Mouse (Mus musculus): ENCODE measurements around the gene Zcchc14. TPM values are rescaled to one million over a fixed set of nuclear protein-coding genes. Genes with fewer than 3 reads are reported as not detected.
"Not testable (repeated sequence)": the region's sequence is repeated elsewhere in the genome, so short reads cannot be mapped to it uniquely, and the experiment has no call there.

Zcchc14 gene
- total RNA-seq, 2 experiments from 2014 or later, result 38.0 to 47.6 TPM

DNA sequence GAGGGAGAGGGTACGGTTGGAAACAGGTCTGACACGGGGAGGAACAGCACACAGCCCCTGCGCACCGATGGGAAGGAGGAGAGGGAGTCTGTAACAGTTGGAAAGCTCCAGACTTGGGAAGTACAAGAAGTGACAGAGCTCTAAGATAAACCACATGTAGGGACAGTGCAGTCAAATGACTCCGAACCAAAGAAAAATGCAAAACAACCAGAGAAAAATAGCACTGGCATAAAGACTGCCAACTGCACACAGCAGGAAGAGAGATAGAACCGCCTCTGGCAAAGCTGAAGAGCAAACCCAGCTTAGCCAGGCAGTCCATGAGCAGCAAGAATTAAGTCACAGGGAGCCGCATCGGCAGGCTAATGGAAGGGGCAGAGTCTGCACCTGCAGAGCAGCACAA, 29.7 kb downstream of the Zcchc14 start:
- DNase-seq, result no peak

DNA sequence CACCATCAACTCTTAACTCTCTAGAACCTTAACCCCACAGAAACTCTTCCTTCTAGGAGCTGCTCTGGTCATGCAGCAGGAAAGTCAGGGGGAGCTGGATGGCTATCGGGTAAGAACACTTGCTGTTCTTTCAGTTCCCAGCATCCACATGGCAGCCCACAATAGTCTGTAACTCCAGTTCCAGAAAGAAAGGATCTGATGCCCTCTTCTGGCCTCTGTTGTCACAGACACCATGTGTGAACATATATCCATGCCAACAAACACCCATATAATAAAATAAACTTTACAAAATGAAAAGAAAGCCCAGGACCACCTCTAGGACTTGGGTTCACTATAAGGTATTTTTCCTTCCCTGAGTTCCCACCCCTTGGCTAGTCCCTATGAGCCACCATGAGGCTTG, 30.8 kb downstream of the Zcchc14 start:
- DNase-seq, result no peak

DNA sequence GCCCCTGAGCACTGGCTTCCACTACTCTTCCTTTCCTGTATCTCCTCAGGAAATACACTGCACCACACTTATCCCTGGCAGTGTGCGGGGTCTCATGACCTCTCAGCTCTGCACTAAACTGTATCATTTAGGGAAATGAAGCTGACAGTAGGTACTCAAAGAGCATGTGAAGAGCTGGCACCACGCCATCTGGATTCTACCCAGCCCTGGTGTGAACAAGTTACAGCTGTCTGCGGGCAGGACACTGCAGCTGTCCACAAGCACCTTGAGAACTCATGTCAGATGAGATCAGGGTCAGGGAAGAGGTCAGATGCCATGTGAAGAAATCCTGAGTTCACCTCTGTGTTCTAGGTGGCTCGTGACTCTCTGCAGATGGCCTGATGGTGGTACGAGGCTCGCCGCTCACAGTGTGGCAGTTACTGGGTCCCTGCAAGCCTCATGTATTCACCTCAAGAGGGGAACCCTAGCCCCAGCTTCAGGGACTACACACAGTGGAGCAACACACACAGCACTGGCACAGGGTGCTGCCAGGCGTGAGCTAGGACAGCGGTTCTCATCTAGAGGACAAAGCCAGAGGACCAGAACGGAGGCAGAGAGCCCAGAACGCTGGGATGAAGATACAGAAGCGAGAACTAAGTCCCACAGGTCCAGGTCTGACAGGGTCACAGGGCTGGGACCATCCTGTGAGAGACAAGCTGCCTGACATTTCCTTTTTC, 31.7 kb downstream of the Zcchc14 start:
- DNase-seq, result peak; percentile 65

DNA sequence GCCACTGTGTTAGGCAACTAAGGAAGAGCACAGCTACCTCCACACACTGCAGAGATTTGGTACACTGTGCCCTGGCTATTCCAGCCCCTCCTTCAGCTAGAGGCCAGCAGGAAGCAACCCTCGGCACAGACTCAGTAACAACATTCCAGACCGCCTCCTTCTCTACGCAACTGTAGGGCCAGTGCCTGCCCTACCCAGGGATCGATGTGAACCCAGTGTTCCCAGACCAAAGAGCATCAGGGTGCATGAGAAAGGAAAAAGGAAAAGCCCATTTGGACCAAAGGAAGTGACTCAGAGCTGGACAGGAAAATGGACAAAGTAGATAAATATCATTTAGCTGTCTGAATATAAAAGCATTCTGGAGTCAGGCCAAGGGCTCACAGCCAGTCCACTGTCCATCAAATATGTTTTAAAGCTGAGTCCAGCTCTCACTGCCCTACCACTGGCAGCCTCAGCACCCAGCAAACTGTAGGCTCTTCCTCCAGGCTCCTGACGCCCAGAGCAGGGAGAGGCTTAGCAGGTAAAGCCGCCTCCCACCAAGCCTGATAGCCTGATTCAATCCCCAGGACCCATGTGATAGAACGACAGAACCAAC, 33.2 kb downstream of the Zcchc14 start:
- peak; percentile 70 for DNase-seq

DNA sequence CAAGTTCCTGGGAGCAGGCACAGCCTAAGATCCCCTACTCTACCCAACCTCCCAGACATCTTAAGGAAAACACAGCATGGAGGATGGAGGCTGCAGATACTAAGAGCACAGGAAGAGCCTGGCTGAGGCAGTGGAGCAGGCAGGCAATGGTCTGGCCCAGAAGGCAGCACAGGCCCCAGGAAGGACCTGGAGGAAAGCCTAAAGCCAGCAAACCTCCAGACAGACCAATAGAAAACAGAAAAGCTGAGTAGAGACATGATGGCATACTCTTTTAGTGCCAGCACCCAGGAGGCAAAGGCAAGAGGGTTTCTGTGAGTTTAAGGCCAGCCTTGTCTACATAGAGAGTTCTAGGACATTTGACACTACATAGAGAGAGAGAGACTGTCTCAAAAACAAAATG, 39.3 kb downstream of the Zcchc14 start:
- no peak for DNase-seq

DNA sequence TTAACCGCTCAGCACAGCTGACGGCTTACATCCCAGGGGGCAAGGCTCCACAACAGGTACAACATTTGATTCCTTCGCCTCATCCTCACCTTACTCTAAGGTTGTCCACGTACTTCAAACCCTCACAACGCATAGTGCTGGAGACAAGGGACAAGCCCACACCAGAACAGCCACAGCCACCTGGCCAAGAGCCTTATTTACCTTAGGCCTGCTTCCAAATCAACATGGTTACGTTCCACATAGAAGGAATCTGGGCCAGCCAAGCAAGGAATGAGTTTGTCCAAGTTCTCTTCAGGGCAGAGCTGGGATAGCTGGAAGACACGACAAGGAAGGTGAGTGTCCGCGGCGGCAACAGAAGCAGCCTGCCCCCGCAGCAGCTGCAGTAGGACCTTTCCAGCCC, 42.8 kb downstream of the Zcchc14 start:
- no peak for DNase-seq

DNA sequence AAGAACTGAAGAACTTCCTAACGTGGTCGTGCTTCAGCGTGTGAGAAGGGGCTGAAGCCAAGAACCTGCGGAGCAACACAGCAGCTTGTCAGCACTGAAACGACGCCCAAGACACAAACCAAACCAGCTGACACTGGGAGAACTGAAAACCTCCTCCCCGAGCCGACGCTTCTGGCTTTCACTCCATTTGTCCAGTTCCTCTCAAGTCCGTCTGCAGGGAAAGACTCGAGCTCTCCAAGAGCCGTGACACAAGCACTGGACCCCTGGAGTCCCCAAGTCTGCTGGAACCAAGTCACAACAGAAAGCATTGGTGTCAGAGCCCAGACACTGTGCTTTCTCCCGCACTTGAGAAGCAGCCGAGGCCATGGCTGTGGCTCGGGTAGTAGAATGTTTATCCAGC, 43.5 kb downstream of the Zcchc14 start:
- DNase-seq, result no peak

DNA sequence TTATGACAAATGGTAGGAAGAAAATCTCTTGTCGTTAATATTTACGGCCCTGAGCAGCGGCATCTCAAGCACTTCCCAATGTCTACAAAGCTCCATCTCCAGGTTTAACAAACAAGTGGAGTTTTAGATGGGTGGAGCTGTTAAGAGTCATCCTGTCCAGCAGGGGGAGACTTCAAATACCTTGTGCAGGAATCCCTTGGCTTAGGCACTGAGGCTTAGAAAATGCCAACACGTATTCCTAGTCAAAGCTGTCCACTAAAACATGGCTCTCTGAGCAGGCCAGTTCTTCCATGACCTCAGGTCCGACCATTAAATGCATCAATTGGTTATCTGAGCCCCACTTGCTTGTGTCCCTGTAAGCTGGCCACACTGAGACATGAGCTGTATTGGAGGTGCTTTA, 45.0 kb downstream of the Zcchc14 start:
- no peak for DNase-seq

DNA sequence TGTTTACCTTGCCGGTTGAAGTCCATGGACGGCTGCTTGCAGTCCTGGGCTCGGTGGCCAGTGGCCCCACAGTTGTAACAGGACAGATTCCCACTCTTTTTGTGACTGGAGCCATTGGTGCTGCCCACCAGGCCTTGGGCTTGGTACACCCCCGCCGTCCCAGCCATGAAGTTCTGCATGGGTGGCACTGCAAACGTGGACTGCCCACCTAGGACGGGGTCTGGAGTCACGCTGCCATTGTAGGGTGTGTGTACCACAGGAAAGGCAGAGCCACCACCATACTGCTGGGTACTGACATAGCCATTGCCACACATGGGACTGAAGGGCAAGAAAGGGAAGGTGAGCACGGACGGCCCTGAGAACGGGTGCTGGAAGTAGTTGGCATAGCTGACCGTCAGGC, 48.9 kb downstream of the Zcchc14 start:
- DNase-seq, result no peak

DNA sequence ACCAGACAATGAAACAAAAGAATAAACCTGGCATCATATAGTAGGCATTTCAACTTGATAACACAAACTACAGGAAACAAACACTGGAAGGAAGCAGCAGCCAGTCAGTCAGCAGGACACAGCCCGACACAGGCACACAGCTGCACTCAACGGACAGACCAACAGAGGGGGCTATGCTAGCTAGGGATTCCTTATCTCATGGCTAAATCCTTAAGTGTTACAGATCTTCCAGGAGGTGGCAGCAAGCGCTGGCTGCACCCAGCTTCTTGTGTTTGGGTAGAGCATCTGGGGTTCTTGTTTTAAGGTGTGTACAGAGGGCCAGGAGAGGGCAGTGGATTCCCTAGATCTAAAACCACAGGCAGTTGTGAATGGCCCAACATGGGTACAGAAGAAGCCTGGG, 49.8 kb downstream of the Zcchc14 start:
- peak; percentile 83 for DNase-seq

DNA sequence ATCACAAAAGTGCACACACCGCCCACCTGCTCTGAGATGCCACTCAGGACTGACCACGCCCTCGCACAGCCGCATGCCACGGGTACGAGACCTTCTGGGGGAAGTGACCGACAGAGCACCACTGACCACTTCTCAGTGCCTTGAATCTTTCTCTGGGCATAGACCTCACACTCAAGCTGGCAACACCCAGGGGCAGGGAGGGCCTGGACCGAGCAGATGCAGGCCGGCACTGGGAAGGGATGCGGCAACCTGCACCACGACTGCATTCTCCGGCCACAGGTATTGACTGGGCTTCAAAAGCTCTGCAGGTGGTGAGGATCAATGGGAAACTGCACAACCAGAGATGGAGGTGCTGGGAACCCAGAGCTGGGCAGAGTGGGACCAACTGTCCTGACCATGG, 50.3 kb downstream of the Zcchc14 start:
- DNase-seq, result no peak

DNA sequence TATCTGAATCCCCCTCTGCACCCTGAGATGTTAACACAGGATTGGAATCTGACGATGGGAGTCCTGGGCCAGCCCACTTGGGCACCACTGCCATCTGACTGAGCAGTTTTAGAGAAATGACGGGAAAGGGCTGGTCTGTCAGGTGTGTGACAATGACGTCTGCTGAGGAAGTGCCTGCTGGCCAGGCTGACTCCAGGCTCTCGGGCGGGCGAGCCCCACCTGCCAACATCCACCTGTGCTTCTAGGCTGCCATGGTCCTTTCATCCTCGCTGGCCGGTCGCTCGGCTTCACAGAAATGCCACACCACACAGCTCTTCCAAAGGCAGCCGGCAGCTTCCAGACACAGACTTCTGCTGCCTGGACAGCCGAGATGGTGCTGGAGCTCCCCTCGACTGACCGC, 52.9 kb downstream of the Zcchc14 start:
- no peak for DNase-seq

DNA sequence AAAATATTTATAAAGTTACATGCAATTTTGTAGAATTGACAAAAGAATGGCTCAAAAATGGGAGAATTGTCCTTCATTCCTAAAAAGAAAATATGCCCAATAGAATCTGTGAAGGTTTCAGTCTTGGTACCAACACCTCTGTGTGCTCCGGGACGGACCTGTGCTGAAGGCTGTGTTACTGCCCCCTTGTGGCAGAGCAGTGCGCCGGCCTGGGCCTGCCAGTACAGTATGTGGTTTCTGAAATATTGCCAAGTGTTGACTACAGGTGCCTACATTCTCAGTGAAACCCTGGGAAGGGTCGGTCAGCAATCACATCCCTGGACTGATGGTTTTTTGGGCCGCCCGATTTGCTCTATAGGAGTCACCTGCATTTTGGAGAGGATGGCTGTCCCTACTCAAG, 53.8 kb downstream of the Zcchc14 start:
- DNase-seq, result peak; percentile 91

DNA sequence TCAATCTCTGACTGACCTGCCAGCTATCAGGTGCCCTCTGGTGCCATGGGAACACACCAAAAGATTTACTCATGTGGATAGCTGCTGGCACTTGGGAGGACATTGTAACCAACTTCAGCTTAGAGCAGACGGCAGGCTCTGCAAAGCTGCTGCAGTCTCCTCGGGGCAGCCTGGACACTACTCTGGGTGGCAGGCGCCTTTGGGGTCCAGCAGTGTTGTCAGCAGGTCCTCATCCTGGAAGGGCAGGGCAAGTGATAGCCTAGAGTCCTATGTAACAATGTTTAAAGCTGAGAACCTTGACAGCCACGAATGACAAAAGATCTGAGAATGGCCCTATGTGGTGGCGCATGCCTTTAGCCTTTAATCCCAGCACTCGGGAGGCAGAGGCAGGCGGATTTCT, 54.5 kb downstream of the Zcchc14 start:
- no peak for DNase-seq

DNA sequence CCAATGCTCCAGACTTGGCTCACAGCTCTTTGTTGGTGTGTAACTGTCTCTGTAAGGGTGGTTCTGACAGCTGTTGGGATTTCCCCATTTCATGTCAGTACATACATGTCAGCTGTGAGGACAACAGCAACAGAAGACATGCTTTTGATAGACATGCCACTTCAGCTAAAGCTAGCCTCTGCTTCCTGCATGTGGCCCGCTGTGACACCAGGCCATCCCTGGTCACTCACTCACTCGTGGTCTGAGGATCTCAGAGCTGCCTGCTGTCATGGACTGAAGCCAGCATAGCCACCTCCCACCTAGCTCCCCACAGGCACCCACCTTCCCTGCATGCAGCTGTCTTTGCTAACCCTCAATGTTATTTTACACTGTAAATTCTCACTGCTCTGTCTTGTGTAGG, 55.2 kb downstream of the Zcchc14 start:
- not testable (repeated sequence) for DNase-seq

DNA sequence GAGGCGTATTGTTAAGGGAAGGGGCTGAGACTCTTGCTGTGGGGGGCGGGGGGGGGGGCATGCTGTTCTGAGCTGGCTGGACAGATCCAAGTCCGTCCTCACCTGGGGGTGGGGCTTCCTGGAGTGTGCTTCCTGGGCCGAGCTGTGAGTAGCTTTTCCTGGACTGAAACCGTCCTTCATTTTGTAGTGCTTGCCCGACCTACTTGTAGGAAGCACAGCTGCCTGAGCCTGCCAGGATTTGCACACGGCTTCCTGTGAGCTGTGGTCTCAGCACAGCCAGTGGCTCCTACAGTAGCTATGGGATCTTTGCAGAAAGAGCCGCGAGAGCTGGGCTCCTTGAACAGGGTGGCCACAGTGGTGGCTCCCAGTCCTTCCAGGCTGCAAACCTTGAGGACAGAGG, 58.7 kb downstream of the Zcchc14 start:
- DNase-seq, result peak; percentile 38

DNA sequence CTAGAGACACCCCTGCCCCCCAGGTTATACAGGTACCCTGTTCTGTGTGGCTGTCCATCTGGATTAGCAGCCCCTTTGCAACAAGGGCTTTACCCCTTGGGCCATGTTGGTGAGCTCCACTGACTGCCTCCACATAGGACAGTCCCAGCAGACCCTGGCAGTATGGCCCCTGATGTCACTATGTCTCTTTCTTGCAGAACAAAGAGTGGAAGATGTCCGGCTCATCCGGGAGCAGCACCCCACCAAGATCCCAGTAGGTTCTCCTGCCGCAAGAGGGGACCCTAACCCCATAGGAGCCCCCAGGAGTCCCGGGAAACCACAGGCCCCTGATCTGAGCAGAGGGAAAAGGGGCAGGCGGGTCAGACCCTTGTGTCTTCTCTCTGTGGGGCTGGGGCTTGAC, 59.4 kb downstream of the Zcchc14 start:
- DNase-seq, result no peak

DNA sequence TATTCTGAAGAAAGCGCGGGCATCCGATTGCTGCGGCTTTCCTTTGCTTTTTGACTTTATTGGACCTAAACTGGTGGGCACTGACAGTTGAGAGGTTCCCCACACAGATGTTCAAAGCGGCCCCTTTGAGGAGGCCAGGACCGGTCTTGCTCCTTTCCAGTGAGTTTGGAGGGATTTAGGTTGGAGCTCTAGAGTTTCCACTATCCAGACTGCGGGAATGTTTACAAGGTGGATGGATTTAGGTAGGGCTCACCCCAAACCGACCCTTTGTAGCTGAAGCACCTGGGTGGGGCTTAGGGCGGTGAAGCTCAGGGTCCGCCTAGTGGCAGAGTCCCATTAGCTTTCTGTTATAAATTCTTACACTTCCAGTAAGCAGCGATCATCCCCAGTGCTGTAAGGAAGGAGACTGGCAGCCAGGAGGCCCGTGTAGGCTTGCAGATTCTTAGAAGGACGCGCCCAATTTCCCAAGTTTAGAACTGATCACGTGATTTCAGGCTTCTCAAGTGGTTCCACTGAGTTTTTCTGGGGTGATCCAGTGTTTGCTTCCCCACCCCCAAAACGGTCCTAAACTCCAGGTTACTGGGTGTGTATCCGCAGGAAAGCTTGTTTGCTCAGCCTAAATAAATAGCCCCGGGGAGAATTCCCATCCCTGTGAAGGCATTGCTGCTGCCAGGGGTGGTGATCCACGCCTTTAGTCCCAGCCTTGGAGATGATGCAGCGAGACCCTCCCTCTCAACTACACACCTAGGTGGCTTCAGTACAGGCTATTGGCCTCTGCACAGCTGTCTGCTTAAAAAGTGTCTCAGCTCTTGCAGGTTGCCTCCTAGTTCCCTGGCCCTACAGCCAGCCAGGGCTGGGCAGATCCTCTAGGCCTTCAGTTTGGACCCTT, 61.3 kb downstream of the Zcchc14 start:
- no peak for DNase-seq

DNA sequence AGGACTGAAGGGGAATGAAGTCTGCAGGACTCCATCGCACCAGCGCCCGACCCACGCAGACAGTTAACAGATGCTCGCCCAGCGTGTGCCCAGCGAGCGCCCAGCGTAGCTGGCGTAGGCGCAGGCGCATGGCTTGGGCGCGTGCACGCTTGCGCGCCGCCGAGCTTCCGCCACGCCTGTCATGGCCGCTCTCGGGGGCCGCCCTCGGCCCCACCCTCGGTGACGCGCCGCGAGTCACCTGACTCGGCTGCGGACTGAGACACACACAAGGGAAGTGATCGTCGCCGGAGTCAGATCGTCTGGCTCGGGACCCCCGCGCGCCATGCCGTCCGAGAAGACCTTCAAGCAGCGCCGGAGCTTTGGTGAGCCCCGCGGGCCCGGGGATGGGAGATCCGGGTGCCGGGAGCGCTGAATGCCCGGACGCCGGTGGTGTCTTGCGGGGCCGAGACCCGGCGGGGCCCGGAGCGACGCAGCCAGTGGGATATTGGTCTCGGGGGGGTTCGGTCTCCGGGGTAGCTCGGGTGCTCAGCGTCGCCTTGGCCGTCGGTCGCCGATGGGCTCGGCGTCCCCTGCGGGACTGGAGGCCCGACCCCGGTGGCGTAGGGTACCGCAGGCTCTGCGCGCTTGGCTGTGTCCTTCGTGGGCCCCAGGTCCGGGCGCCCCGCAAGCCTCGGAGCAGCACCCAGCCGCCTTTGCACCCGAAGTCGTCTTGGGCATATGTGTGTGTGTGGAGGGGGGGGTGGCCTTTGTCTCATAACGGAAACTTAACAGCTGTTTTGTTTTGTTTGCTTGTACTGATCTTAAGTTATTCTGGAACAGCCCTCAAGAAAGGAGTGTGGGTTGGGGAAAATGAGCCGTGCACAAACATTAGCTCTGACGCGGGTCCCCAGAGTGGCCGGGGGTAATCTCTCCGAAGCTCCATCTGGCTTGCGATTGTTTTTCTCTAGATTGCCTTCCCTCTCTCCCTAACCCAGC, 62.2 kb downstream of the Zcchc14 start, which contains the start of gene Map1lc3b:
TSS of gene Map1lc3b (plus strand) at position 159 of the 975 bp plus-strand sequence.
- DNase-seq, result peak; percentile 98

DNA sequence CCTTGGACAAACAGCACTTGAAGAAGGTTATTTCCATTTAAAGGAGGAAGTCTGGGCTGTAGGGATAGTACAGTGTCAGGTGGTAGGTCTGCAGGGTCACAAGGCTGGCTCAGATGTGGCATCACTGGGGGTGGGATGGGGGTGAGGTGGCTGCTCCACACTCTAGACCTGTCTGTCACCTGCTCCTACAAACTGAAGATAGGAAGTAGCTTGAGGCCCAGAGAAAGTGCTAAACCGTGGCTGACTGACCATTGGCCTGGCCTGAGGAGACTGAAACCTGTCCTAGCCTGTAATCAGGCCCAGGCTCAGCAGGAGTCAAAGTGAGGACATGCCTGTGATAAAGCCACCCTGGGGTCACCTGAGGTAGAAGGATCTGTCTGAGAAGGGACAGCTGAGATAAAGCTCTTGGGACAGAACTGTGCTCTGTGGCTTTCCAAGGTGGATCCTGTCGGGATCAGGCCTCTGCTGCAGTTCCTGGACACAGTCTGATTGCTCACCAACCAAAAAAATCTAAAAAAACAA, 63.4 kb downstream of the Zcchc14 start:
- no peak for DNase-seq

DNA sequence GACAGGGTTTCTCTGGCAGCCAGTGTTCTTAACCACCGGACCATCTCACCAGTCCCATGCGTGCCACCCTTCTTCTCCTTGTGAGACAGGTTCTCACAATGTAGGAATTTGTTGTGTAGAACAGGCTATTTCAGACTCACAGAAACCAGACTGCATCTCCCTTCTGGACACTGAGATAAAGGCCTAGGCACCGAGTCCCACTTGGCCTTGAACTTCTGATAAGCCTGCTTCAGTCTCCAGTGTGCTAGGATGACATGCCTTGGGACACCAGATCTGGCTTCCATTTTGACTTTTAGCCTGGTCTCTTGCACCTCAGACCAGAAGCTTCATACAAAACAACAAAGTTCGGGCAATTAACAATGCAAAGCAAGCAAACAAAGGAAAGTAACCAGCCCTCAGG, 64.0 kb downstream of the Zcchc14 start:
- no peak for DNase-seq

Measured in adrenal gland, postnatal 10 days (tissue).